ENCODE assay signal across 9 mouse cellular contexts in genomic region chr6:146890633-146891032, GRCm38 (mm10). TPM values are rescaled to one million over a fixed set of nuclear protein-coding genes. Genes with fewer than 3 reads are reported as not detected.
DNase-seq lines count a peak whose midpoint lies in the region; ATAC-seq and TF ChIP-seq lines count a peak whose summit lies in the region.
"Had no signal": no experiment of that assay in that cellular context is flagged by ENCODE, and none has a peak within 500 bp of the region (broad histone marks: within the 10 kb centered on the region; RNA-seq: fewer than 3 reads in every experiment).

No protein-coding gene starts in this region.

- H3K27me3 ChIP-seq in lung, embryonic 14.5 days (ENCODE audit: insufficient read depth, low read length), result no peaks in the 10 kb centered on the region
- no peaks in the 10 kb centered on the region for H3K27me3 ChIP-seq in embryonic facial prominence, embryonic 12.5 days
- no peaks in the 10 kb centered on the region for H3K27me3 ChIP-seq in intestine, embryonic 15.5 days (replicated peaks)
- H3K27me3 ChIP-seq in midbrain, postnatal 0 days (ENCODE audit: insufficient read depth, low read length), result no peaks in the 10 kb centered on the region; the same call in 1 of the 2 replicates

- H3K27ac ChIP-seq in lung, embryonic 14.5 days (ENCODE audit: low read depth), result peak overlapping the region; percentile 47; the same call in 1 of the 2 replicates
- 0 out of 2 replicates have a peak overlapping the region, but pooled peaks have one; percentile 60 for H3K27ac ChIP-seq in embryonic facial prominence, embryonic 12.5 days
- peak overlapping the region; percentile 18; the same call in 1 of the 2 replicates for H3K27ac ChIP-seq in intestine, embryonic 15.5 days
- no peak overlapping the region for H3K27ac ChIP-seq in midbrain, postnatal 0 days (ENCODE audit: low read depth, low read length)

- peak overlapping the region; percentile 82 for H3K4me2 ChIP-seq in lung, embryonic 14.5 days
- H3K4me2 ChIP-seq in embryonic facial prominence, embryonic 12.5 days (replicated peaks), result peak overlapping the region; percentile 75
- H3K4me2 ChIP-seq in intestine, embryonic 15.5 days (replicated peaks), result peak overlapping the region; percentile 62
- peak overlapping the region; percentile 32 for H3K4me2 ChIP-seq in midbrain, postnatal 0 days (ENCODE audit: low read depth, low read length, poor library complexity, severe bottlenecking)

- H3K36me3 ChIP-seq in lung, embryonic 14.5 days (ENCODE audit: insufficient read depth), result no peaks in the 10 kb centered on the region
- H3K36me3 ChIP-seq in embryonic facial prominence, embryonic 12.5 days, result no peaks in the 10 kb centered on the region
- no peaks in the 10 kb centered on the region for H3K36me3 ChIP-seq in intestine, embryonic 15.5 days
- no peaks in the 10 kb centered on the region for H3K36me3 ChIP-seq in midbrain, postnatal 0 days (ENCODE audit: insufficient read depth, low read length)

- no peak for TF ChIP-seq CTCF in lung, embryonic 14.5 days (IDR thresholded peaks at IDR 0.05; ENCODE audit: low read depth)
- TF ChIP-seq CTCF in midbrain, postnatal 0 days (IDR thresholded peaks at IDR 0.05), result no peak

- DNase-seq in lung, embryonic 14.5 days, result peak; percentile 53
- no peak for DNase-seq in lung, postnatal 14 days
- DNase-seq in midbrain, postnatal 0 days (ENCODE audit: low spot score), result no peak
- no peak for DNase-seq in thymus, postnatal 10 days (ENCODE audit: low spot score in 2 of 2)
- DNase-seq in cerebellum, adult 11-12 months, result no peak

- peak overlapping the region; percentile 32; the same call in 1 of the 2 replicates for H3K9ac ChIP-seq in lung, embryonic 14.5 days
- H3K9ac ChIP-seq in embryonic facial prominence, embryonic 12.5 days, result no peak overlapping the region
- peak overlapping the region; percentile 20; the same call in 1 of the 2 replicates for H3K9ac ChIP-seq in intestine, embryonic 15.5 days
- H3K9ac ChIP-seq in midbrain, postnatal 0 days (replicated peaks; ENCODE audit: low read length, poor library complexity, severe bottlenecking), result no peak overlapping the region

- H3K9me3 ChIP-seq in lung, embryonic 14.5 days (ENCODE audit: low read depth, low read length), result no peaks in the 10 kb centered on the region
- H3K9me3 ChIP-seq in embryonic facial prominence, embryonic 12.5 days, result no peaks in the 10 kb centered on the region
- no peaks in the 10 kb centered on the region for H3K9me3 ChIP-seq in intestine, embryonic 15.5 days
- no peaks in the 10 kb centered on the region for H3K9me3 ChIP-seq in midbrain, postnatal 0 days (ENCODE audit: low read length)

- H3K4me1 ChIP-seq in lung, embryonic 14.5 days (ENCODE audit: insufficient read depth), result peaks cover 12% of the 10 kb centered on the region
- peaks cover 32% of the 10 kb centered on the region for H3K4me1 ChIP-seq in embryonic facial prominence, embryonic 12.5 days
- H3K4me1 ChIP-seq in intestine, embryonic 15.5 days (replicated peaks), result peaks cover 9% of the 10 kb centered on the region
- H3K4me1 ChIP-seq in midbrain, postnatal 0 days (ENCODE audit: insufficient read depth, low read length), result 0 out of 2 replicates have a peak, but pooled peaks cover 8% of the 10 kb centered on the region

- ATAC-seq in lung, embryonic 14.5 days (ENCODE audit: insufficient read depth), result no peak
- ATAC-seq in embryonic facial prominence, embryonic 12.5 days (ENCODE audit: insufficient number of reproducible peaks, insufficient read depth, low FRiP score, low TSS enrichment), result no peak
- no peak for ATAC-seq in intestine, embryonic 15.5 days
- no peak for ATAC-seq in midbrain, postnatal 0 days (ENCODE audit: low FRiP score)
- ATAC-seq in inflammation-experienced regulatory T-cells, adult 6 months, result no peak

- H3K4me3 ChIP-seq in lung, embryonic 14.5 days (ENCODE audit: low read depth, low read length), result no peak overlapping the region; the same call in 1 of the 2 replicates
- H3K4me3 ChIP-seq in embryonic facial prominence, embryonic 12.5 days, result peak overlapping the region; percentile 15
- 0 out of 2 replicates have a peak overlapping the region, but pooled peaks have one; percentile 6 for H3K4me3 ChIP-seq in intestine, embryonic 15.5 days (replicated peaks)
- no peak overlapping the region for H3K4me3 ChIP-seq in midbrain, postnatal 0 days (ENCODE audit: low read depth, low read length)

RNA-seq across cellular contexts. Expression of gene Ppfibp1, which starts 2.3 kb away (rescaled TPM):
- 52.5 and 56.8 TPM in 2 replicates for polyA plus RNA-seq in lung, embryonic 14.5 days (2014; fragmentation: Nextera tagmentation; extraction: Ambion mirVana)
- polyA plus RNA-seq in embryonic facial prominence, embryonic 12.5 days (2016; fragmentation: Nextera tagmentation; extraction: Ambion mirVana), result 55.7 and 57.6 TPM in 2 replicates
- polyA plus RNA-seq in intestine, embryonic 15.5 days (2015; fragmentation: Nextera tagmentation; extraction: Ambion mirVana), result 35.9 and 41.5 TPM in 2 replicates
- total RNA-seq in midbrain, postnatal 0 days (2014; rRNA removed), result 23.7 and 25.0 TPM in 2 replicates
- 21.6 and 25.4 TPM in 2 replicates for polyA plus RNA-seq in midbrain, postnatal 0 days (2015; fragmentation: Nextera tagmentation; extraction: Ambion mirVana)
- 10 to 100 TPM in 1 of 3 experiments, 1 to 10 TPM in 2; 7.7 to 14.1 (median 8.8) TPM for polyA plus RNA-seq in inflammation-experienced regulatory T-cells, adult 6 months (2017; shearing (Covaris generic))

RNA-seq across cellular contexts. Expression of gene Smco2, which starts 40.7 kb away (rescaled TPM):
- polyA plus RNA-seq in lung, embryonic 14.5 days (2014; fragmentation: Nextera tagmentation; extraction: Ambion mirVana), result not detected in 2 replicates
- polyA plus RNA-seq in embryonic facial prominence, embryonic 12.5 days (2016; fragmentation: Nextera tagmentation; extraction: Ambion mirVana), result not detected in 2 replicates
- not detected in 2 replicates for polyA plus RNA-seq in intestine, embryonic 15.5 days (2015; fragmentation: Nextera tagmentation; extraction: Ambion mirVana)
- not detected in 2 replicates for total RNA-seq in midbrain, postnatal 0 days (2014; rRNA removed)
- not detected in 2 replicates for polyA plus RNA-seq in midbrain, postnatal 0 days (2015; fragmentation: Nextera tagmentation; extraction: Ambion mirVana)
- polyA plus RNA-seq in inflammation-experienced regulatory T-cells, adult 6 months (2017; shearing (Covaris generic)), result not detected
- total RNA-seq: granulocyte monocyte progenitor cell, adult 5-6 weeks had no signal

Comparison
In these comparisons a context has a peak if more than half of its experiments do, and no peak if none do; other contexts are left out.
1. H3K4me2 ChIP-seq: peak in every context shown above with its lines; median percentile 82 in lung, embryonic 14.5 days; 75 in embryonic facial prominence, embryonic 12.5 days; 62 in intestine, embryonic 15.5 days; 32 in midbrain, postnatal 0 days.
2. H3K4me3 ChIP-seq: peak in embryonic facial prominence, embryonic 12.5 days (single experiment) and intestine, embryonic 15.5 days (single experiment); none in lung, embryonic 14.5 days (single experiment) and midbrain, postnatal 0 days (single experiment).
3. H3K9ac ChIP-seq: peak in lung, embryonic 14.5 days (single experiment) and intestine, embryonic 15.5 days (single experiment); none in embryonic facial prominence, embryonic 12.5 days (single experiment) and midbrain, postnatal 0 days (single experiment).